ENCODE assay signal across 12 mouse cellular contexts in genomic region chr10:62335423-62335776, GRCm38 (mm10). TPM values are rescaled to one million over a fixed set of nuclear protein-coding genes. Genes with fewer than 3 reads are reported as not detected.
DNase-seq lines count a peak whose midpoint lies in the region; ATAC-seq and TF ChIP-seq lines count a peak whose summit lies in the region.
"Had no signal": no experiment of that assay in that cellular context is flagged by ENCODE, and none has a peak within 500 bp of the region (broad histone marks: within the 10 kb centered on the region; RNA-seq: fewer than 3 reads in every experiment).

No protein-coding gene starts in this region.

- H3K27me3 ChIP-seq in heart, postnatal 0 days (ENCODE audit: control insufficient read depth, insufficient read depth, low read length): no peaks in the 10 kb centered on the region
- H3K27me3 ChIP-seq in embryonic facial prominence, embryonic 11.5 days (ENCODE audit: control insufficient read depth, insufficient read depth, low read length): no peaks in the 10 kb centered on the region
- no peaks in the 10 kb centered on the region for H3K27me3 ChIP-seq in liver, postnatal 0 days (ENCODE audit: insufficient read depth, low read length)

- H3K4me1 ChIP-seq in heart, postnatal 0 days (ENCODE audit: control insufficient read depth, insufficient read depth): peaks cover 57% of the 10 kb centered on the region
- H3K4me1 ChIP-seq in embryonic facial prominence, embryonic 11.5 days (ENCODE audit: control insufficient read depth, insufficient read depth, low read length): no peaks in the 10 kb centered on the region; the same call in 1 of the 2 replicates
- peaks cover 69% of the 10 kb centered on the region for H3K4me1 ChIP-seq in liver, postnatal 0 days (ENCODE audit: insufficient read depth)

- peak overlapping the region; percentile 29; the same call in 1 of the 2 replicates for H3K9ac ChIP-seq in heart, postnatal 0 days (replicated peaks; ENCODE audit: low read depth, low read length)
- no peak overlapping the region for H3K9ac ChIP-seq in embryonic facial prominence, embryonic 11.5 days (replicated peaks; ENCODE audit: low read length)
- H3K9ac ChIP-seq in liver, postnatal 0 days (replicated peaks): no peak overlapping the region

- peak; percentile 67 for DNase-seq in heart, postnatal 0 days (ENCODE audit: low spot score)
- no peak for DNase-seq in heart, postnatal 25 days (ENCODE audit: low spot score)
- DNase-seq in NIH3T3 (ENCODE audit: low read depth): peak; percentile 38
- DNase-seq in embryonic facial prominence, embryonic 11.5 days (ENCODE audit: low spot score): peak; percentile 57
- no peak for DNase-seq in liver, postnatal 0 days
- no peak for DNase-seq in frontal cortex, postnatal 10 days (ENCODE audit: low spot score in 2 of 2)
- no peak for DNase-seq in adrenal gland, postnatal 25 days
- DNase-seq: gastrocnemius, adult 2 months; kidney, adult 9 months; lung, postnatal 36 days; thymus, postnatal 4 days had no signal

- intact Hi-C loops in heart, postnatal 25 days (cut with DNase I): loop anchor here (5.0 kb wide), 1 partner anchor 33 kb away; no protein-coding TSS in a partner anchor

- peak overlapping the region; percentile 88 for H3K27ac ChIP-seq in heart, postnatal 0 days (ENCODE audit: low read depth)
- no peak overlapping the region for H3K27ac ChIP-seq in embryonic facial prominence, embryonic 11.5 days (replicated peaks; ENCODE audit: low read depth, low read length)
- peak overlapping the region; percentile 23; the same call in 1 of the 2 replicates for H3K27ac ChIP-seq in liver, postnatal 0 days (ENCODE audit: low read depth)
- H3K27ac ChIP-seq: left cerebral cortex, adult 2 months had no signal

- 9% methylated on average over 6 of the region's 6 CpGs for WGBS in heart, postnatal 0 days
- 5% methylated on average over 6 of the region's 6 CpGs for WGBS in embryonic facial prominence, embryonic 11.5 days
- whole genome bisulfite sequencing in liver, postnatal 0 days (ENCODE audit: insufficient replicate concordance): 24% methylated on average over 6 of the region's 6 CpGs

- H3K9me3 ChIP-seq in heart, postnatal 0 days (replicated peaks; ENCODE audit: control insufficient read depth, low read length): no peaks in the 10 kb centered on the region
- H3K9me3 ChIP-seq in embryonic facial prominence, embryonic 11.5 days (replicated peaks; ENCODE audit: control insufficient read depth, low read length): no peaks in the 10 kb centered on the region
- no peaks in the 10 kb centered on the region for H3K9me3 ChIP-seq in liver, postnatal 0 days (ENCODE audit: low read length)

- H3K36me3 ChIP-seq in heart, postnatal 0 days (replicated peaks; ENCODE audit: control insufficient read depth, insufficient read depth, low read length): no peaks in the 10 kb centered on the region
- H3K36me3 ChIP-seq in embryonic facial prominence, embryonic 11.5 days (replicated peaks; ENCODE audit: control insufficient read depth, insufficient read depth, low read depth, low read length): no peaks in the 10 kb centered on the region
- 0 out of 2 replicates have a peak, but pooled peaks cover 2% of the 10 kb centered on the region for H3K36me3 ChIP-seq in liver, postnatal 0 days (replicated peaks; ENCODE audit: insufficient read depth, low read length)

- no peak for ATAC-seq in heart, postnatal 0 days (ENCODE audit: insufficient read depth, low read depth)
- no peak for ATAC-seq in embryonic facial prominence, embryonic 11.5 days (replicated peaks; ENCODE audit: insufficient number of reproducible peaks, low FRiP score, low TSS enrichment, low read depth)
- no peak for ATAC-seq in liver, postnatal 0 days

- no peak for TF ChIP-seq CTCF in heart, postnatal 0 days (IDR thresholded peaks at IDR 0.05; ENCODE audit: low read depth)
- no peak for TF ChIP-seq CTCF in liver, postnatal 0 days (IDR thresholded peaks at IDR 0.05; ENCODE audit: low read depth)

- H3K4me2 ChIP-seq in heart, postnatal 0 days (ENCODE audit: low read depth, low read length): no peak overlapping the region
- H3K4me2 ChIP-seq in embryonic facial prominence, embryonic 11.5 days (ENCODE audit: low read depth, low read length): no peak overlapping the region
- H3K4me2 ChIP-seq in liver, postnatal 0 days (ENCODE audit: low read depth, low read length): peak overlapping the region; percentile 51; the same call in 1 of the 2 replicates

- H3K4me3 ChIP-seq in heart, postnatal 0 days (ENCODE audit: low read depth, low read length): no peak overlapping the region
- H3K4me3 ChIP-seq in embryonic facial prominence, embryonic 11.5 days (ENCODE audit: low read depth, low read length): no peak overlapping the region
- H3K4me3 ChIP-seq in liver, postnatal 0 days (ENCODE audit: low read depth, low read length): no peak overlapping the region
- H3K4me3 ChIP-seq: gastrocnemius, adult 2 months; left cerebral cortex, adult 2 months had no signal

- TF ChIP-seq EP300 in heart, postnatal 0 days (IDR thresholded peaks at IDR 0.05; ENCODE audit: low read depth): no peak
- TF ChIP-seq EP300 in liver, postnatal 0 days (IDR thresholded peaks at IDR 0.05; ENCODE audit: low read depth): no peak

RNA-seq across cellular contexts. Expression of gene Hk1, which starts 44.3 kb away (rescaled TPM):
- 100.0 and 140 TPM in 2 replicates for total RNA-seq in heart, postnatal 0 days (2014; rRNA removed; ENCODE audit: low replicate concordance)
- 128 and 148 TPM in 2 replicates for polyA plus RNA-seq in heart, postnatal 0 days (2015; fragmentation: Nextera tagmentation; extraction: Ambion mirVana)
- 100 to 1,000 TPM; 123 to 142 TPM for total RNA-seq in heart, postnatal 25 days (2021)
- polyA plus RNA-seq in embryonic facial prominence, embryonic 11.5 days (2014; fragmentation: Nextera tagmentation; extraction: Ambion mirVana): 19.9 and 21.6 TPM in 2 replicates
- polyA plus RNA-seq in liver, postnatal 0 days (2015; fragmentation: Nextera tagmentation; extraction: Ambion mirVana): 22.1 and 30.7 TPM in 2 replicates
- 20.7 and 27.9 TPM in 2 replicates for total RNA-seq in adrenal gland, postnatal 25 days (2021)

Comparison
In these comparisons a context has a peak if more than half of its experiments do, and no peak if none do; other contexts are left out.
1. DNase-seq: peak in heart, postnatal 0 days (single experiment), NIH3T3 (single experiment) and embryonic facial prominence, embryonic 11.5 days (single experiment); none in heart, postnatal 25 days (single experiment), liver, postnatal 0 days (single experiment), frontal cortex, postnatal 10 days (0 of 2) and adrenal gland, postnatal 25 days (single experiment).